Mouse (Mus musculus) CH12.LX (cell line): ENCODE measurements around the gene Hmgn3.
"Not testable (repeated sequence)": the region's sequence is repeated elsewhere in the genome, so short reads cannot be mapped to it uniquely, and the experiment has no call there.

Experiments used
- BHLHE40 ChIP-seq: IDR thresholded peaks from 2 replicates; pipeline ENCODE4 v1.6.1; 2011; ENCODE audit warnings: mild to moderate bottlenecking, low read depth, low read length, improper control_type of control experiment
- CTCF ChIP-seq, 2 experiments: IDR thresholded peaks in 1 of 2; conservative IDR thresholded peaks in 1 of 2; 2 replicates each; pipeline ENCODE4 v1.5.1; 2011 to 2012; ENCODE audit warnings: low read depth in 2 of 2, low read length in 2 of 2, improper control_type of control experiment in 1 of 2, inconsistent platforms in 1 of 2, mild to moderate bottlenecking in 1 of 2, moderate library complexity in 1 of 2
- ETS1 ChIP-seq: conservative IDR thresholded peaks from 2 replicates; pipeline ENCODE4 v1.6.1; 2012; ENCODE audit warnings: low read depth, mild to moderate bottlenecking, inconsistent platforms, low read length, improper control_type of control experiment, moderate library complexity
- HCFC1 ChIP-seq: IDR thresholded peaks from 2 replicates; pipeline ENCODE4 v1.6.1; 2012; ENCODE audit warnings: low read depth, mild to moderate bottlenecking, inconsistent platforms, low read length, improper control_type of control experiment
- KAT2A ChIP-seq: IDR thresholded peaks from 2 replicates; pipeline ENCODE4 v1.6.1; 2012; ENCODE audit warnings: low read length, improper control_type of control experiment, inconsistent platforms; ENCODE audit not compliant: insufficient replicate concordance
- MAFK ChIP-seq: IDR thresholded peaks from 2 replicates; pipeline ENCODE4 v1.6.1; 2011; ENCODE audit warnings: low read length, improper control_type of control experiment; ENCODE audit not compliant: insufficient replicate concordance
- POLR2A ChIP-seq: IDR thresholded peaks from 2 replicates; pipeline ENCODE4 v1.6.1; 2011; ENCODE audit warnings: low read depth, mild to moderate bottlenecking, improper control_type of control experiment, low read length
- RAD21 ChIP-seq: IDR thresholded peaks from 2 replicates; pipeline ENCODE4 v1.6.1; 2011; ENCODE audit warnings: low read depth, mild to moderate bottlenecking, low read length, improper control_type of control experiment, moderate library complexity
- UBTF ChIP-seq: IDR thresholded peaks from 2 replicates; pipeline ENCODE4 v1.6.1; 2012; ENCODE audit warnings: low read depth, mild to moderate bottlenecking, inconsistent platforms, low read length, improper control_type of control experiment, moderate library complexity

GRCm38 (mm10) chr9:83126482-83126881 lies 20.0 kb downstream of the Hmgn3 start:
- TF ChIP-seq MAFK; UBTF; CTCF (conservative IDR thresholded peaks at IDR 0.05 in 1 of 2, IDR thresholded peaks at IDR 0.05 in 1 of 2; ENCODE audit: low read depth in 2 of 2, low read length in 2 of 2); RAD21; KAT2A; POLR2A; BHLHE40; HCFC1: not testable (repeated sequence)
- TF ChIP-seq ETS1: peak; percentile 23; the same call in 1 of the 2 replicates
